Mouse (Mus musculus) gonadal fat pad, adult 2 months (tissue): Measurements from ENCODE around the gene Dgcr2. TPM values are rescaled to one million over a fixed set of nuclear protein-coding genes. Genes with fewer than 3 reads are reported as not detected.

Source experiments
- DNase-seq: peaks from one replicate; pipeline ENCODE4 v3.0.0-alpha.2; 2012; ENCODE audit warnings: low read depth
- polyA plus RNA-seq: library from polyadenylated mRNA; depleted of rRNA; stranded (reverse); fragments of >200 nt; gene quantifications from 2 replicates; pipeline ENCODE4 v1.2.3, GENCODE M21; 2012; rRNA removed

Dgcr2 gene
- 106 and 114 TPM in 2 replicates for polyA plus RNA-seq

DNA sequence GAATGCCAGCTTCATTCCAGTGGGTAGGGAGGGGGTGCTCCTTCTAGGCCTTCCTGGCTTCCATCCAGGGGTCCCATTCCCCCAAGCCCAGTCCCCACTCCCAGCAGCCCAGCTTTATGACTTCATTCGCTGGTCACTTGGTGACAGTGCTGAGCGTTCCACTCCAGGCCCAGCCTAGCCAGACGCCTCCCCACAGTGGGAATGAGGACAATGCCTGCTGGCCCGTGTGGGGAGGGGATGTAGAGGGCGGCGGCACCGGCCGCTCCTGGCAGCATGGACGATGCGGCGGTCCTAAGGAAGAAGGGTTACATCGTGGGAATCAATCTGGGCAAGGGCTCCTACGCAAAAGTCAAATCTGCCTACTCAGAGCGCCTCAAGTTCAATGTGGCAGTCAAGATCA is at the start of gene Dgcr2, which contains the start of gene Tssk2:
Gene Dgcr2, minus strand, starts transcription at position 101 of the 400 bp plus-strand sequence.
Gene Tssk2, plus strand, starts transcription at position 176 of the 400 bp plus-strand sequence.
- DNase-seq: no peak

DNA sequence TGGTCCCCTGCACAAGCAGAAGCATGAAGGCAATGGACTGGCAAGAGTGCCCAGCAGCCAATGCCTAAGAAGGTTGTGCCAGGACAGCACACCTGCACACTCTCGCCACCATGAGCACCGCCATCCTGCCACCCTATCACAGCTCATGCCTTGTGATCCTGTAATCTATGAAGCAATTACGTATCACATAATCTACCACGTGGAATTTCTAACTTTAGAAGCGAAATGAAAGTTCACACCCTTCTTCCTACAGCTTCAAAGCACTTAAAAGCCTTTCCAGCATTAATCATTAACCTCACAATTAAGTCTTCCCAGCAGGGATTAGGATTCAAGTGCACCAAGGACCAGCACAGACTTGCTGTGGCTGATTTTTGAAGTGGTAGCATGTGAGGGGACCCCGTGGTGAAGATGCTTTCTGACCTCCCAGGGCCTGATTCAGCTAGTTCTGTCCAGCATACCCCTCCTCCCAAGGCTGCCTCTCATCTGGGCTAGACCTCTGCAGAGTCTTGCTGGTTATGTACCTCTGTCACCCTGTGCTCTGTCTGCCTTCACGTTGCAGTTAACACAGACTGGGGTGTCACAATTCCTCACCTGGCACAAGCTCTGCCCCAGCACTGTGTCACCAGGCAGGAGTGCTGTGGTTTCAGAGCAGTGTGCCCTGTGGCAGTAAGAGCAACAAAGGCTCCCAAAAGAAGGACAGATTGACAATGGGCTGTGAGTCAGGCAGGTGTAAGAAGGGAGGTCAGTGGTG is 46.9 kb upstream of the Dgcr2 start:
- DNase-seq: no peak

- no peak for DNase-seq
These were observed 45.1 kb upstream of the Dgcr2 start for GRCm38 (mm10) chr16:17943466-17943865.

DNA sequence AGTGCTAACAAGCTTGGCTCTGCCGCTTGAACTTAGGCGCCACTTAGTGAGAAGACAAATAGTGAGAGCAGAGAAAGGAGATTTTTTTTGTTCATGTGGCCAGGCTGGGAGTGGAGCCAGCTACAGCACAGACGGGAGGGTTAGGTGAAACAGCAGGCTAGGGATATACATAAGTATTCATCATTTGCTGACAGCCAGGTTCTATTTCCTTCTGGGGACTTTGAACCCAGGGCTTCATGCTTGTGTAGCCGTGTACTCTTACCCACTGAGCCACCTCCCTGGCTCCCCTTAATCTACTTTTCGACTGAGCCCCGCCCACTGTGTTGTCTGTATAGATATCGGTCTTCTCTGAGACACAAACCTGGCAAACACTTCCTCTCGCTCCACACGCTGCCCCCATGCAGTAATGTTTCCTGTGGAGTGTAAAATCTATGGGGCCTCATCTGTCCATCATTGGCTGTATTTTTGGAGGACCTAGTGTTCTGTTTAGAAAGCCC is 40.9 kb upstream of the Dgcr2 start:
- no peak for DNase-seq

GRCm38 (mm10) chr16:17938821-17939220 is 40.5 kb upstream of the Dgcr2 start:
- no peak for DNase-seq

GRCm38 (mm10) chr16:17938187-17938586 is 39.8 kb upstream of the Dgcr2 start:
- no peak for DNase-seq

- no peak for DNase-seq
These were observed 38.4 kb upstream of the Dgcr2 start for GRCm38 (mm10) chr16:17936776-17937175.

DNA sequence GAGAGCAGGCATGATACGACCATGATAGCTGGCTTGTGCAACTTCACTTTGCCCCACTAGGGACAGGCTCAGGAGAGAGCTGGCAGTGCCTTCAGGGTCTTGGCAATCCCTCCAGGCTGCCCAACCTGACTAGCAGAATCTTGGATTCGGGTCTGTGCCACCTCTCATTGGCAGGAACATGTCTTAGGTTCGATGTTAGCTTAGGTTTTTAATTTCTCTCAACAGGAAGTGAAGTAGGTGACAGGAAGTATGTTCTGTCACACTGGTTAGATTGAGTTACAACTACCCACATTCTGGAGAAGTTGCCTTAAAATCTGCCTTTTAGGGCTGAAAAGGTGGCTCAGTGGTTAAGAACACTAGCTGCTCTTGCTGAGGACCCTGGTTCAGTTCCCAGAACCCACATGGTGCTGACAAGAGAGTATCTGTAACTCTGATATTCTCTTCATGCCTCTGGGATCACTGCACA is 36.1 kb upstream of the Dgcr2 start:
- DNase-seq: no peak

GRCm38 (mm10) chr16:17933594-17934444 is 35.5 kb upstream of the Dgcr2 start:
- DNase-seq: no peak

- no peak for DNase-seq
These were observed 33.6 kb upstream of the Dgcr2 start for GRCm38 (mm10) chr16:17931906-17932460.

GRCm38 (mm10) chr16:17929631-17930030 is 31.3 kb upstream of the Dgcr2 start:
- DNase-seq: no peak

GRCm38 (mm10) chr16:17929211-17929610 is 30.8 kb upstream of the Dgcr2 start:
- DNase-seq: no peak

DNA sequence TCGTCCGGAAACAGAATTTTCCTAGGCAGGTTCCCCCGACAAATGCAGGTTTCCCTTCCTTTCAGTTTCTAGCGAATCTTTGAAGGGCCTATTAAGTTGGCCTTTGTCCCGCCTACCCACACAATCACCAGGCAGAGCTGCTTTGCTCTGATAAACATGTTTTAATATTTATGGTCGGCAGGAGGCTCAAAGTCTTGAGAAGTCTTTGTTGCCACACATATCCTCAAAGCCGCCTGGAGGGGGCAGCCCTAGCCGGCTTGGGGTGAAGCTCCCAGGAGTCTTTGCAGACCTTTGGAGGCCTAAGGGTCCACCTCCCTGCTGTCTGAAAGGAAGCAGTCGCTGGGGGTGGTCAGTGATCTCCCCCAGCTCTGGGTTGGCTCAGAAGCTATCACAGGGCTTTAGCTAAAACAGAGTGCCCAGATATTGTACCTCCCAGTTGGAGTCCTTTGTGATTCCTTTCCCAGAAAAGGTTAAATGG is 30.3 kb upstream of the Dgcr2 start:
- DNase-seq: no peak

DNA sequence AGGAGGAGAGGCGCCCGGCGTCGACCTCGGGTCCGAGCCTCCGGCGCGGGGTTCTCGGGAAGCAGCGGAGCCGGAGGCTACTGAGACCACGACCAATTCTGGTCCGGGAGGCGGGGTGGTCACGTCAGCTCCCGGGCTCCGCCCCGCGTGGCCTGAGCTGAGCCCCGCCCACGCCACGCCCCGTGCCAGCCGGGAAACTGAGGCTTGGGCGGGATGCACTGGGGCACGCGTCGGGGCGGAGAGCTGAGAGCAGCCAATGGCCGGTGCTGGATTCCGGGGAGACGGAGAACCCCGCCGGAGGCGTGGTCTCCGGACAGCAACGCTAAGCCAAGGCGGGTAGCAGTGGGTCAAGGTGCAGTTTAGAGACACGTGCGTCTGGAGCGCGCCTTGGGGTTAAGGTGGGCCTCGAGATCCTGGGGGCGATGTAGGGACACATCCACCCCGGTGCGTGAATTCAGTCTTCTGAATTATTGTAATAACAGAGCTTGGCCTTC is 29.8 kb upstream of the Dgcr2 start, which contains the start of gene Slc25a1:
Gene Slc25a1, minus strand, starts transcription at position 133 of the 494 bp plus-strand sequence.
- no peak for DNase-seq

GRCm38 (mm10) chr16:17927351-17928082 is 29.2 kb upstream of the Dgcr2 start:
- no peak for DNase-seq

GRCm38 (mm10) chr16:17922163-17922538 is 23.8 kb upstream of the Dgcr2 start:
- DNase-seq: no peak

DNA sequence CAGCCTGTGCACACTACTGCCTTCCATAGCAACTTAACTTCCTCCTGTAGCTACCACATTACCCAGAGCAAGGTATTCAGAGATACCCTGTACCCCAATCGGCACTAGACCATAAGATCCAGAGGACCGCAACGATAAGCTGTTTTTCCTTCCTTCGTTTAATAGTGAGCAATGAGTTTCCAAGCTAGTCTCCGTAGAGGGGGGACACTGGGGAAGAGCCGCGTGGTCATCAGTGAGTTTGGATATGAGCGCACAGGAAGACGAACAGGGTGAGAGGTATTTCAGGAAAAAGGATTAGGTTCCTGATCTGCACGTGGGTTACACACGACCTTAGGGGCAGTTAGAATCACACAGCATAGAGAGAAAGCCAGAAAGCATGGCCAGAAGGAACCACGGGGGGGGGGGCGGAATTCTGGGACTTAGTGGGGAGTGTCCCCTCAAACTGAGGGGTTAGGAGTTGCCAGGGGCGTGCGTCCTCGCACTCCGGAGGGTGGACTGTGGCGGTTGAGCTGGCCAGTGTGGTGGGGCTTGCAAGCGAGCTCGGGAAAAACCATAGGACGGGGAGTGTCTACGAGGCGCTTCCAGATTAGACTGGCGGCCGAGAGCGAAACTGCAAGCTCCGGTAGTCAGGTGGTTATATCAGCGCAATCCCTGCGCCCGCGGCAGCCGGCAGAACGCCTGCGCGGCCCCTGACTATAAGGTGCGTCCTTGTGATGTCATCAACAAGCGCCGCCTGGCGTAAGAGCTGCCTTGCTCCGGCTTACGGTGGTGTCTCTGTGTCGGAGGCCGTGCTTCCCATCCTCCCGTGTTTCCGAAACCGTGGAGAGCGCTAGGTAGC is 23.2 kb upstream of the Dgcr2 start:
- no peak for DNase-seq

GRCm38 (mm10) chr16:17920586-17920985 is 22.2 kb upstream of the Dgcr2 start:
- DNase-seq: no peak

DNA sequence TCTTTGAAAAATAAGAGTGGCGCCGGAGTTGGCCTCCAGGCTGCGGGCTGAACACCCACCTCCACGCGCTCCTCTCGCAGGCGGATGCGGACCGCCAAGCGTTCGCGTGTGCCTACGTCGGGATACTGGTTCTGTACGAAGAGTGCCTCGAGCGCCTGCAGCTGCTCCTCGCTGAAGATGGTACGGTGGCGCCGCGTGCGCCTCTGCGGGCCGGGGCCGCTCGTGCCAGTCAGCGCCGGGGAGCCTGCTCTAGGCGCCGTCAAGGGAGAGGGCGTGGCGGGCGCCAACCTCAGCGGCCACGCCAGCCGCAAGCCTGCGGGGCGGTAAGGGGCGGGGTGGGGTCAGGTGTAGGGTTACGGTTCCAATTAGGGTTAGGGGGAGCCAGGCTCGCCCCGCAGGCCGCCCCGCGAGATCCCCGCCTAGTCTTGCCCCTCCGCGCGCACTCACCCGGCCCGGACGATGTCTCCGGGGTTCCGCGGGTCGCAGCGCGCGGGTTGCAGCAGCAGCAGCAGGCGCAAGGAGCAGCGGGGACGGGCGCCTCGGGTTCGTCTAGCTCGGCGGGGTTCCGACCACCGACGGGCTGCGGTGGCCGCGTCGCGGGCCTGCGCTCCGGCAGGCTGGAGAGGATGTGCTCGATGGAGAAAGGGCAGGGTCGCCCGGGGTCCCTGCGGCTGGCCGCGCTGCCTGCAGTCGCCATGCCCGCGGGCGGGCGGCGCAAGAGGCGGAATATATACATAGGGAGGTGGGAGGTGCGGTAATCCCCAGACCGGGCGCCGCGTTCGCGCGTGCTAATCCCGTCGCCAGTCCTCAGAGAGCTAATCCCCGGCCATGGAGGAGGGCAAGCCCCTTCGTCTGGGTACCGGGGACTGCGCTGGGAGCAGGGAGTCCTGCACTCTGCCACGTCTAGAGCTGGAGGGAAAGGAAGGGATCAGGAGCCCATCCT is 16.2 kb upstream of the Dgcr2 start, which contains the start of gene Gsc2:
Gene Gsc2, minus strand, starts transcription at position 753 of the 943 bp plus-strand sequence.
- DNase-seq: no peak
